Comparison of ENCODE assay signal across 9 mouse cellular contexts in the genomic region with DNA sequence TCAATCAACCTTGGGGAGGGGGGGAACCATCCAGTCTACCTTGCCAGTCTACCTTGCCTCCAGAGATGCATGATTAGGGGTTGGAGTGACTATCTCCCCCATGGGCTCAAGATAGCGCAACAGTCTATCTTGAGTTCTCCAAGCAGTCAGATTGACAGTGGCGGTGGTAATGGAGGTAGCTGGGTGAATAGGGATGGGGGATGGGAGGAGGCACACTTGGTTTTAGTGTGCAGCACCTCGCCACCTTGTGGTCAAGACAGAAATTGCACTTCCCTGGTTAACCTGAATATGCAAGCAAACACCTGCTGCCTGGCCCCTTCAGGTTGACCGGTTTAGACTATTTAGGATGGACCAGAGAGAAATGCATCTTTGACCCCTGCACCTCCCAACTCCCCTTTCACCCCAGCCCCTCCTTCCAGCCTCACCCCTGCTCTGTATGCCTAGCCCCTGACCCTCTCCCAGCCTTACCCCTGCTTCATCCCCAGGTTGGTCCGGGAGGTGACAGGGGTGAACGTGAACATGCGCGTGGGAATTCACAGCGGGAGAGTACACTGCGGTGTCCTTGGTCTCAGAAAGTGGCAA.
DNase-seq lines count a peak whose midpoint lies in the region; ATAC-seq and TF ChIP-seq lines count a peak whose summit lies in the region.
"Had no signal": no experiment of that assay in that cellular context is flagged by ENCODE, and none has a peak within 500 bp of the region (broad histone marks: within the 10 kb centered on the region; RNA-seq: fewer than 3 reads in every experiment).

No protein-coding gene starts in this region.

- H3K4me3 ChIP-seq in E14TG2a.4 (replicated peaks; ENCODE audit: low read length), result no peak overlapping the region
- H3K4me3 ChIP-seq in forebrain, embryonic 13.5 days, result no peak overlapping the region
- H3K4me3 ChIP-seq in lung, embryonic 14.5 days (ENCODE audit: low read depth, low read length), result no peak overlapping the region
- H3K4me3 ChIP-seq: heart, embryonic 13.5 days had no signal

- peaks cover 34% of the 10 kb centered on the region for H3K4me1 ChIP-seq in E14TG2a.4 (replicated peaks; ENCODE audit: low read depth, low read length)
- peaks cover 14% of the 10 kb centered on the region for H3K4me1 ChIP-seq in forebrain, embryonic 13.5 days
- no peaks in the 10 kb centered on the region for H3K4me1 ChIP-seq in lung, embryonic 14.5 days (ENCODE audit: insufficient read depth)

- peak; percentile 70 for ATAC-seq in forebrain, embryonic 13.5 days
- ATAC-seq in lung, embryonic 14.5 days (ENCODE audit: insufficient read depth), result peak; percentile 59; the same call in 1 of the 2 replicates

- DNase-seq in c-Kit-positive CD71-negative TER-119-negative erythroid progenitor cells, embryonic 14.5 days (ENCODE audit: low read depth), result peak; percentile 76
- peak; percentile 80 to 89 for DNase-seq in heart, postnatal 14 days
- DNase-seq in layer of hippocampus, adult 11-12 months (ENCODE audit: low spot score), result peak; percentile 94
- peak; percentile 95 for DNase-seq in lung, embryonic 14.5 days
- DNase-seq in ovary, postnatal 14 days (ENCODE audit: low spot score), result peak; percentile 89
- DNase-seq in thymus, postnatal 10 days (ENCODE audit: low spot score in 2 of 2), result peak; percentile 47 to 84

- H3K27ac ChIP-seq in forebrain, embryonic 13.5 days, result no peak overlapping the region
- H3K27ac ChIP-seq in lung, embryonic 14.5 days (ENCODE audit: low read depth), result no peak overlapping the region

- H3K4me2 ChIP-seq in forebrain, embryonic 13.5 days, result no peak overlapping the region
- H3K4me2 ChIP-seq in lung, embryonic 14.5 days, result no peak overlapping the region
- H3K4me2 ChIP-seq: heart, embryonic 13.5 days had no signal

- no peak overlapping the region for H3K9ac ChIP-seq in forebrain, embryonic 13.5 days
- H3K9ac ChIP-seq in lung, embryonic 14.5 days, result no peak overlapping the region
- H3K9ac ChIP-seq: heart, embryonic 13.5 days had no signal

- intact Hi-C loops in heart, postnatal 14 days (cut with DNase I), result loop anchor here (1.0 to 5.0 kb wide), 4 partner anchors 43 to 210 kb away; no protein-coding TSS in a partner anchor

- H3K36me3 ChIP-seq in E14TG2a.4 (ENCODE audit: insufficient read depth, low read length), result no peaks in the 10 kb centered on the region
- H3K36me3 ChIP-seq in forebrain, embryonic 13.5 days (ENCODE audit: poor library complexity, severe bottlenecking), result no peaks in the 10 kb centered on the region
- no peaks in the 10 kb centered on the region for H3K36me3 ChIP-seq in lung, embryonic 14.5 days (ENCODE audit: insufficient read depth)

- peak; percentile 85 for TF ChIP-seq CTCF in E14TG2a.4 (conservative IDR thresholded peaks at IDR 0.05; ENCODE audit: low read length)
- TF ChIP-seq CTCF in lung, embryonic 14.5 days (IDR thresholded peaks at IDR 0.05; ENCODE audit: low read depth), result peak; percentile 97

- peaks cover 33% of the 10 kb centered on the region for H3K27me3 ChIP-seq in E14TG2a.4 (ENCODE audit: insufficient read depth, low read length)
- no peaks in the 10 kb centered on the region for H3K27me3 ChIP-seq in forebrain, embryonic 13.5 days
- no peaks in the 10 kb centered on the region for H3K27me3 ChIP-seq in lung, embryonic 14.5 days (ENCODE audit: insufficient read depth, low read length)

- WGBS in forebrain, embryonic 13.5 days, result 39% methylated on average over 10 of the region's 10 CpGs
- WGBS in lung, embryonic 14.5 days, result 38% methylated on average over 10 of the region's 10 CpGs

- H3K9me3 ChIP-seq in E14TG2a.4 (ENCODE audit: low read length), result no peaks in the 10 kb centered on the region
- H3K9me3 ChIP-seq in forebrain, embryonic 13.5 days (replicated peaks), result no peaks in the 10 kb centered on the region
- H3K9me3 ChIP-seq in lung, embryonic 14.5 days (ENCODE audit: low read depth, low read length), result no peaks in the 10 kb centered on the region
- H3K9me3 ChIP-seq: heart, embryonic 13.5 days had no signal
